Mouse (Mus musculus) heart, adult 2 months (tissue): ENCODE data around the gene Adora1.

ENCODE experiments used
- CTCF ChIP-seq: fragments of 200-600 bp; IDR thresholded peaks from 2 replicates; pipeline ENCODE4 v1.8.1; 2022; ENCODE audit warnings: antibody characterized with exemption, mild to moderate bottlenecking, moderate library complexity
- EP300 ChIP-seq: fragments of 200-500 bp; IDR thresholded peaks from 2 replicates; pipeline ENCODE4 v1.6.1; 2011; ENCODE audit warnings: low read depth, low read length, control low read depth; ENCODE audit not compliant: insufficient read depth
- POLR2A ChIP-seq: fragments of 200-500 bp; IDR thresholded peaks from 2 replicates; pipeline ENCODE4 v1.6.1; 2011; ENCODE audit warnings: mild to moderate bottlenecking, low read depth, low read length, control low read depth; ENCODE audit not compliant: insufficient read depth

DNA sequence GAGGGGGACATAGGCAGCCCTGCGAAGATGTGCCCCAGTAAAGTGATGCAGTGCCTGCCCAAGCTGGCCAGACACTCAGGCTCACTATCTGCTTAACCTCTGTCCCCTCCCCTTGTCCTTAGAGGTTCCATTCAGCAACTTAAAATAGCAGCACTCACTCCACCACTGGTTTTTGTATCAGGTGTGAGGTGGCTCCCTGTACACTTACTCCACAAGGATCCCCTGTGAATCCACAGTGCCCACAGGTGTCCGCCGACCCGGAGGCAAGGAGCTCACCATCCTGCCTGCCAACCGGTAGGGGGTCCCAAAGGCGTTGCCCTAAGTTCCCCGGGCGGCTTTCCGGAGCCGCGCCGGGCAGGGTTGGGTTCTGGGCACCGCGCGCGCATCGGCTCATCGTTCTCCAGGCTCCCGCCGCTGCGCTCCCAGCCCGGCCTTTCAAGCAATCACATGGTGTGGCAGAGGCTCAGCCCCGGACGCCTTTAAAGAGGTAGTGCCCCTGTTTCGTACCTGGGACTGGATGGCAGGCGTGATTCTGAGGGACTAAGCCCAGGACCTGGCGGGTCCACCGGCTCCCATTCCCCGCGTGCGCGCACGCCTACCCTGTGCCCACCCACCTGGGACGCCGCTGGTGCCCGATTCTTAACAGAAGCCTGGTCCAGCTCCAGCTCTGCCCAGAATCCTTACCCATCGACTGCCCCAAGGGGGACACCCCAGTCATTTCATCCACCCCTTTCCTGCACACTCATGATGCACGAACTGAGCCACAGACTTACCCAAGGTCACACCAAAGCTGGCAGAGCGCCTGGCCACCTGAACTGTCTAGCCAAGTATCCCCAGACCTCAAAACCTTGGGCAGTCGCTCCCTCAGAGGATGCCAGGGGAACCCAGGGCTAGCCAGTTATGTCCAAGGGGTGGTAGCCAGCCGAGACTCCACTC lies 508 bp downstream of the Adora1 start:
- TF ChIP-seq POLR2A (peak; percentile 57; the same call in 1 of the 2 replicates), CTCF (0 out of 2 replicates have a peak, but pooled peaks have one; percentile 4), EP300 (peak; percentile 28; the same call in 1 of the 2 replicates)
